Mouse (Mus musculus) ES-Bruce4 (cell line): ENCODE measurements around the gene Gm49320.

Experiments used
- CTCF ChIP-seq: IDR thresholded peaks from one replicate; pipeline ENCODE4 v1.8.1; 2011; ENCODE audit warnings: low read depth, low read length
- EP300 ChIP-seq: IDR thresholded peaks from 2 replicates; pipeline ENCODE4 v1.6.1; 2011; ENCODE audit warnings: low read depth, low read length; ENCODE audit not compliant: insufficient read depth
- POLR2A ChIP-seq: IDR thresholded peaks from one replicate; pipeline ENCODE4 v1.8.1; 2011; ENCODE audit warnings: low read length; ENCODE audit not compliant: insufficient read depth

DNA sequence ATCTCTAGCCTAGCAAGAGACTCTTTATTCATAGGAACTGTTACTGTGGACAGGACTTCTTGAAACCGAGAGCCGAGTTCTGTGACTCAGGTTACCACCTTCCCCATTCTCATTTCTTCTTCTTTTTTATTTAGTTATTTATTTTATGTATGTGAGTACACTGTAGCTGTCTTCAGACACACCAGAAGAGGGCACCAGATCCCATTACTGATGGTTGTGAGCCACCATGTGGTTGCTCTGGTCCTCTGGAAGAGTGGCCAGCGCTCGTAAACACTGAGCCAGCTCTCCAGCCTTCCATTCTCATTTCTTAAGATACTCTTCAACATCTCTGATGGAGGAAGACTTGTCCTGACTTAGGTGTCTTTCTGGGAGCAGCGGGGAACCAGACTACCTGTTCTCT lies 54.1 kb downstream of the Gm49320 start:
- TF ChIP-seq CTCF (peak; percentile 0), POLR2A (no peak), EP300 (no peak)
